Mouse (Mus musculus): Measurements from ENCODE around the gene Nfatc2ip. TPM values are rescaled to one million over a fixed set of nuclear protein-coding genes. Genes with fewer than 3 reads are reported as not detected.
"Not testable (repeated sequence)": the region's sequence is repeated elsewhere in the genome, so short reads cannot be mapped to it uniquely, and the experiment has no call there.

The Nfatc2ip gene
- polyA plus RNA-seq, 1 experiment from 2014 or later: 3.5 TPM

- not testable (repeated sequence) for H3K27me3 ChIP-seq; H3K9me3 ChIP-seq; H3K4me3 ChIP-seq; ATAC-seq (ENCODE audit: low read depth); H3K4me2 ChIP-seq; H3K27ac ChIP-seq (replicated peaks); H3K4me1 ChIP-seq (replicated peaks); H3K9ac ChIP-seq; H3K36me3 ChIP-seq
- WGBS: 81% methylated on average over 8 of the region's 8 CpGs
Observed at GRCm38 (mm10) chr7:126402518-126402917, 6.0 kb upstream of the Nfatc2ip start.

GRCm38 (mm10) chr7:126399548-126399947 lies 3.0 kb upstream of the Nfatc2ip start:
- 11% methylated on average over 5 of the region's 5 CpGs for WGBS
- H3K4me1 ChIP-seq (replicated peaks): peaks cover 15% of the 10 kb centered on the region
- H3K27me3 ChIP-seq: 0 out of 2 replicates have a peak, but pooled peaks cover 3% of the 10 kb centered on the region
- ATAC-seq (ENCODE audit: low read depth): no peak
- no peak overlapping the region for H3K9ac ChIP-seq
- no peaks in the 10 kb centered on the region for H3K9me3 ChIP-seq
- H3K4me3 ChIP-seq: no peak overlapping the region
- no peak overlapping the region for H3K4me2 ChIP-seq
- H3K36me3 ChIP-seq: no peaks in the 10 kb centered on the region
- no peak overlapping the region for H3K27ac ChIP-seq (replicated peaks)

GRCm38 (mm10) chr7:126397822-126398221 lies 1.3 kb upstream of the Nfatc2ip start:
- Histone ChIP-seq H3K9ac (no peak overlapping the region), H3K36me3 (no peaks in the 10 kb centered on the region), H3K9me3 (no peaks in the 10 kb centered on the region), H3K4me2 (no peak overlapping the region), H3K27me3 (0 out of 2 replicates have a peak, but pooled peaks cover 3% of the 10 kb centered on the region), H3K4me1 (replicated peaks) (peaks cover 15% of the 10 kb centered on the region), H3K4me3 (no peak overlapping the region), H3K27ac (replicated peaks) (no peak overlapping the region)
- 94% methylated on average over 4 of the region's 4 CpGs for WGBS
- no peak for ATAC-seq (ENCODE audit: low read depth)

- 0 out of 2 replicates have a peak, but pooled peaks cover 3% of the 10 kb centered on the region for H3K27me3 ChIP-seq
- H3K4me2 ChIP-seq: peak overlapping the region; percentile 31; the same call in 1 of the 2 replicates
- ATAC-seq (ENCODE audit: low read depth): no peak
- no peak overlapping the region for H3K4me3 ChIP-seq
- H3K27ac ChIP-seq (replicated peaks): no peak overlapping the region
- peaks cover 15% of the 10 kb centered on the region for H3K4me1 ChIP-seq (replicated peaks)
- no peaks in the 10 kb centered on the region for H3K36me3 ChIP-seq
- no peak overlapping the region for H3K9ac ChIP-seq
- WGBS: 60% methylated on average over 6 of the region's 6 CpGs
- H3K9me3 ChIP-seq: no peaks in the 10 kb centered on the region
Observed at GRCm38 (mm10) chr7:126397221-126397620, 684 bp upstream of the Nfatc2ip start.

GRCm38 (mm10) chr7:126392086-126392884 lies 4.3 kb downstream of the Nfatc2ip start:
- Histone ChIP-seq H3K36me3 (peaks cover 39% of the 10 kb centered on the region), H3K4me1 (replicated peaks) (peaks cover 14% of the 10 kb centered on the region)
- 92% methylated on average over 7 of the region's 7 CpGs for WGBS
- not testable (repeated sequence) for H3K4me2 ChIP-seq; H3K9me3 ChIP-seq; H3K4me3 ChIP-seq; ATAC-seq (ENCODE audit: low read depth); H3K9ac ChIP-seq; H3K27me3 ChIP-seq; H3K27ac ChIP-seq (replicated peaks)

- Histone ChIP-seq H3K36me3 (peaks cover 68% of the 10 kb centered on the region), H3K4me1 (replicated peaks) (no peaks in the 10 kb centered on the region), H3K4me3 (no peak overlapping the region), H3K27me3 (no peaks in the 10 kb centered on the region), H3K9ac (no peak overlapping the region), H3K27ac (replicated peaks) (no peak overlapping the region), H3K9me3 (no peaks in the 10 kb centered on the region), H3K4me2 (no peak overlapping the region)
- WGBS: 100% methylated on average over 1 of the region's 1 CpGs
- ATAC-seq (ENCODE audit: low read depth): no peak
Observed at GRCm38 (mm10) chr7:126388185-126388584, 8.4 kb downstream of the Nfatc2ip start.

GRCm38 (mm10) chr7:126383565-126383964 lies 13.0 kb downstream of the Nfatc2ip start:
- H3K27ac ChIP-seq (replicated peaks): no peak overlapping the region
- no peaks in the 10 kb centered on the region for H3K4me1 ChIP-seq (replicated peaks)
- no peaks in the 10 kb centered on the region for H3K9me3 ChIP-seq
- no peak for ATAC-seq (ENCODE audit: low read depth)
- 88% methylated on average over 5 of the region's 5 CpGs for WGBS
- H3K27me3 ChIP-seq: no peaks in the 10 kb centered on the region
- H3K4me3 ChIP-seq: no peak overlapping the region
- H3K36me3 ChIP-seq: peaks cover 41% of the 10 kb centered on the region
- no peak overlapping the region for H3K9ac ChIP-seq
- no peak overlapping the region for H3K4me2 ChIP-seq

- peak within 1 kb of the TSS; percentile 85 for H3K27ac ChIP-seq (replicated peaks)
- peaks cover 24% of the 10 kb centered on the region for H3K4me1 ChIP-seq (replicated peaks)
- H3K36me3 ChIP-seq: peaks cover 23% of the 10 kb centered on the region
- under 1% methylated on average over 33 of the region's 33 CpGs for WGBS
- no peaks in the 10 kb centered on the region for H3K27me3 ChIP-seq
- H3K4me2 ChIP-seq: peak within 1 kb of the TSS; percentile 98
- no peaks in the 10 kb centered on the region for H3K9me3 ChIP-seq
- H3K9ac ChIP-seq: peak within 1 kb of the TSS; percentile 90
- peak; percentile 97 for ATAC-seq (ENCODE audit: low read depth)
- H3K4me3 ChIP-seq: peak within 1 kb of the TSS; percentile 98
Observed at GRCm38 (mm10) chr7:126377278-126378158, 19.0 kb downstream of the Nfatc2ip start, which contains the start of gene Spns1. Gene Spns1 (minus strand): TSS chr7:126377450.

GRCm38 (mm10) chr7:126376903-126377277 lies 19.6 kb downstream of the Nfatc2ip start:
- Histone ChIP-seq H3K4me2 (peak overlapping the region; percentile 98), H3K9ac (peak overlapping the region; percentile 90), H3K27me3 (no peaks in the 10 kb centered on the region), H3K4me3 (peak overlapping the region; percentile 98), H3K9me3 (no peaks in the 10 kb centered on the region), H3K27ac (replicated peaks) (peak overlapping the region; percentile 52; the same call in 1 of the 2 replicates), H3K4me1 (replicated peaks) (peaks cover 24% of the 10 kb centered on the region), H3K36me3 (peaks cover 29% of the 10 kb centered on the region)
- peak; percentile 73 for ATAC-seq (ENCODE audit: low read depth)
- WGBS: 2% methylated on average over 27 of the region's 27 CpGs

- no peak overlapping the region for H3K9ac ChIP-seq
Observed at GRCm38 (mm10) chr7:126375012-126375411, 21.5 kb downstream of the Nfatc2ip start.

GRCm38 (mm10) chr7:126374526-126374925 lies 22.0 kb downstream of the Nfatc2ip start:
- Histone ChIP-seq H3K27ac (replicated peaks) (no peak overlapping the region), H3K4me2 (no peak overlapping the region), H3K4me3 (no peak overlapping the region), H3K36me3 (peaks cover 52% of the 10 kb centered on the region), H3K9ac (no peak overlapping the region), H3K4me1 (replicated peaks) (peaks cover 24% of the 10 kb centered on the region), H3K9me3 (no peaks in the 10 kb centered on the region), H3K27me3 (no peaks in the 10 kb centered on the region)
- WGBS: 78% methylated on average over 6 of the region's 6 CpGs
- ATAC-seq (ENCODE audit: low read depth): no peak

More at GRCm38 (mm10) chr7:126375012-126375411, 21.5 kb downstream of the Nfatc2ip start:
- Histone ChIP-seq H3K4me3 (no peak overlapping the region), H3K9me3 (no peaks in the 10 kb centered on the region), H3K27me3 (no peaks in the 10 kb centered on the region), H3K27ac (replicated peaks) (no peak overlapping the region), H3K36me3 (peaks cover 48% of the 10 kb centered on the region), H3K4me2 (no peak overlapping the region), H3K4me1 (replicated peaks) (peaks cover 24% of the 10 kb centered on the region)
- WGBS: 79% methylated on average over 5 of the region's 5 CpGs
- no peak for ATAC-seq (ENCODE audit: low read depth)

- H3K9me3 ChIP-seq: no peaks in the 10 kb centered on the region
- H3K4me2 ChIP-seq: no peak overlapping the region
- WGBS: 85% methylated on average over 9 of the region's 9 CpGs
- H3K27me3 ChIP-seq: no peaks in the 10 kb centered on the region
- peaks cover 56% of the 10 kb centered on the region for H3K36me3 ChIP-seq
- peaks cover 19% of the 10 kb centered on the region for H3K4me1 ChIP-seq (replicated peaks)
- H3K27ac ChIP-seq (replicated peaks): no peak overlapping the region
- H3K9ac ChIP-seq: no peak overlapping the region
- no peak overlapping the region for H3K4me3 ChIP-seq
- no peak for ATAC-seq (ENCODE audit: low read depth)
Observed at GRCm38 (mm10) chr7:126373007-126373406, 23.5 kb downstream of the Nfatc2ip start.

Data from neural tube, embryonic 13.5 days (tissue).